Mouse (Mus musculus): ENCODE results near the gene Cybrd1.

DNA sequence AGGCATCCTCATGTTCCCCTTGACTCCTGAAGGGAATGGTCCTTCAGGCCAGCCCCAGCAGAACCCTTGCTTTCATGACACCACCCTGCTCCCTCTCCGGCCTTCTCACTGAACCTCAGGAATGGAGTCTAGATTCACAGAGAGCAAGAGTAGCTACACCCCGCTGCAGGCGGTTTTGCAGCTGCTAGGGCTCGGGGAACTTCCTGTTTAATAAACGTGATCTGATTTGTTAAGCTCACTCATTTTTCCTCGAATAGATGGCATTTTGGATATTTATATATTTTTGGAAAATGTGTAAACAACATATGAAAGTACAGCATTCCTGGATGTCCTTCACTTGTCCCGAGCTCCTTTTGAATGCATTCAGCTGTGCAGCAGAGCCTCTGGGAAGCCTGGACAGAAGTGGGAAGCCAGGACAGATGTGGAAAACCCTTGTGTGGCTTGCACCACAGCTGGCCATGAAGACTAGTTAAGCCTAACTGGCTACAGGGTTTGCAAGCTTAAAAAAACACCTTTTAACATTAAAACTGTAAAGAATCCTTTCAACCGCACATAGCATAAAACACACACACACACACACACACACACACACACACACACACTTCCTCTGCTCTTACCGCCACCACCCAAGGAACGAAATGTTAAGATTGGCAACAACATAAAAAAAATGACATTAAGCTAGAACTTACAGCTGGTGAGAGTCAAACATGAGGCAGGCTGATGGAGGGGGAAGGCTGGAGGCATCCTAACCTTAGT, 10.2 kb downstream of the Cybrd1 start:
- TF ChIP-seq POLR2A (IDR thresholded peaks at IDR 0.05; ENCODE audit: control insufficient read depth, extremely low read depth, insufficient read depth, low read length, poor library complexity) (no peak), CTCF (IDR thresholded peaks at IDR 0.05; ENCODE audit: borderline replicate concordance, control insufficient read depth, extremely low read depth, insufficient read depth, low read length, poor library complexity) (no peak)
